Comparison of ENCODE assay signal across 31 mouse cellular contexts in the genomic region with DNA sequence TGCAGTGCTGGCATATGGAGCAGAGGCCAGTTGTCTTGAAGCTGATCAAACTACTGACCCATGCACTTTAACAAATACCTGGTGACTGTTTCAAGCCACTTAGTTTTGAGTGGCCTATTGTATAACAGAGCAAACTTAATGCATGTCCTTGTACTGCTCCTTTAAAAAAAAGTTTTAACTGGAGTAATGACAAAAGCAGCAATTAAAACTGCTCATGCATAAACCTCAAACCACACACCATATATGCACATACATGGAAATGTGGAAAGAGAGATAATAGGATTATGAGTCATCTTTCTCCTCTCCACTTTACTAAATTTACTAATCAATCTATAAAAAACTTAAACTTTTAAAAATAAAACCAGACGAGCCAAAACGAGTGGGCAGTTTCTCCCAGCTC. TPM values are rescaled to one million over a fixed set of nuclear protein-coding genes. Genes with fewer than 3 reads are reported as not detected.
"Had no signal": no experiment of that assay in that cellular context is flagged by ENCODE, and none has a peak within 500 bp of the region (broad histone marks: within the 10 kb centered on the region; RNA-seq: fewer than 3 reads in every experiment).

No protein-coding gene starts in this region.

- H3K27ac ChIP-seq: heart, adult 2 months; heart, embryonic 13.5 days; heart, embryonic 15.5 days; hindbrain, embryonic 12.5 days; hindbrain, embryonic 14.5 days; intestine, embryonic 15.5 days; layer of hippocampus, adult 2 months; limb, embryonic 10.5 days; limb, embryonic 12.5 days; liver, embryonic 13.5 days; liver, embryonic 15.5 days had no signal

- H3K36me3 ChIP-seq: heart, embryonic 13.5 days; heart, embryonic 15.5 days; hindbrain, embryonic 12.5 days; intestine, embryonic 15.5 days; limb, embryonic 10.5 days; limb, embryonic 12.5 days; liver, embryonic 13.5 days; liver, embryonic 15.5 days had no signal

- H3K4me2 ChIP-seq: heart, embryonic 11.5 days; heart, embryonic 13.5 days; heart, embryonic 15.5 days; hindbrain, embryonic 12.5 days; hindbrain, embryonic 14.5 days; intestine, embryonic 15.5 days; limb, embryonic 12.5 days; liver, embryonic 13.5 days; liver, embryonic 15.5 days had no signal

- H3K4me3 ChIP-seq: heart, adult 2 months; heart, embryonic 13.5 days; heart, embryonic 15.5 days; hindbrain, embryonic 12.5 days; intestine, embryonic 15.5 days; layer of hippocampus, adult 2 months; left cerebral cortex, adult 2 months; limb, embryonic 10.5 days; limb, embryonic 12.5 days; liver, embryonic 13.5 days; liver, embryonic 15.5 days had no signal

- DNase-seq: gastrocnemius, postnatal 14 days; gastrocnemius, postnatal 36 days; heart, adult 11 months; heart, adult 2 months; heart, postnatal 14 days; heart, postnatal 36 days; kidney, adult 2 months; kidney, adult 9 months; kidney, postnatal 10 days; kidney, postnatal 25 days; kidney, postnatal 4 days; liver; liver, embryonic 13.5 days had no signal

- H3K9ac ChIP-seq: heart, embryonic 13.5 days; heart, embryonic 15.5 days; hindbrain, embryonic 12.5 days; hindbrain, embryonic 14.5 days; intestine, embryonic 15.5 days; limb, embryonic 12.5 days; liver, embryonic 13.5 days; liver, embryonic 15.5 days had no signal

- ATAC-seq: hindbrain, embryonic 16.5 days; inflammation-experienced regulatory T-cells, adult 6 months; intestine, embryonic 15.5 days; intestine, postnatal 0 days had no signal

- H3K27me3 ChIP-seq: heart, embryonic 13.5 days; heart, embryonic 15.5 days; hindbrain, embryonic 12.5 days; intestine, embryonic 15.5 days; limb, embryonic 12.5 days; liver, embryonic 13.5 days; liver, embryonic 15.5 days had no signal

- H3K4me1 ChIP-seq: heart, embryonic 13.5 days; heart, embryonic 15.5 days; hindbrain, embryonic 12.5 days; intestine, embryonic 15.5 days; limb, embryonic 10.5 days; limb, embryonic 12.5 days; liver, embryonic 13.5 days; liver, embryonic 15.5 days had no signal

- H3K9me3 ChIP-seq: heart, embryonic 13.5 days; heart, embryonic 15.5 days; hindbrain, embryonic 12.5 days; intestine, embryonic 15.5 days; limb, embryonic 10.5 days; limb, embryonic 12.5 days; liver, embryonic 13.5 days; liver, embryonic 15.5 days had no signal

RNA-seq across cellular contexts. Expression of gene Lamp5, which starts 43.9 kb away (rescaled TPM):
- total RNA-seq: gastrocnemius, adult 18-20 months; gastrocnemius, adult 8-10 months; gastrocnemius, postnatal 14 days; gastrocnemius, postnatal 36 days; heart, postnatal 14 days; heart, postnatal 36 days; hematopoietic stem cell, adult 5-6 weeks had no signal
- polyA plus RNA-seq: heart, adult 2 months; heart, embryonic 13.5 days; heart, embryonic 15.5 days; heart, postnatal 0 days; inflammation-experienced regulatory T-cells, adult 6 months; intestine, embryonic 15.5 days; intestine, postnatal 0 days; kidney, adult 2 months; limb, embryonic 10.5 days; liver, embryonic 15.5 days had no signal
